Mouse (Mus musculus) hindbrain, postnatal 0 days (tissue): ENCODE data around the gene Prkci. TPM values are rescaled to one million over a fixed set of nuclear protein-coding genes. Genes with fewer than 3 reads are reported as not detected.
A peak's percentile ranks its signal among the peaks of the same experiment; 100 is the strongest.

Experiments
- ATAC-seq: fragments of 200-750 bp; cut with Nextera tagmentation; 2 replicates; pipeline ENCODE4 v1.8.0; 2017; ENCODE audit warnings: mild to moderate bottlenecking, moderate TSS enrichment, moderate library complexity
- DNase-seq: peaks from one replicate; pipeline ENCODE4 v3.0.0-alpha.2; 2015; ENCODE audit warnings: low spot score
- H3K27ac ChIP-seq: fragments of 300-500 bp; sonication (generic); 2 replicates; pipeline ENCODE4 v1.5.1; 2014; ENCODE audit warnings: mild to moderate bottlenecking
- H3K27me3 ChIP-seq: fragments of 300-500 bp; sonication (generic); 2 replicates; pipeline ENCODE4 v1.6.1; 2014; ENCODE audit warnings: low read length, mixed read lengths; ENCODE audit not compliant: insufficient read depth
- H3K36me3 ChIP-seq: fragments of 300-500 bp; sonication (generic); 2 replicates; pipeline ENCODE4 v1.6.1; 2014; ENCODE audit warnings: low read length, mixed read lengths; ENCODE audit not compliant: insufficient read depth
- H3K4me1 ChIP-seq: fragments of 300-500 bp; sonication (generic); 2 replicates; pipeline ENCODE4 v1.6.1; 2014; ENCODE audit warnings: antibody characterized with exemption, low read length, mixed read lengths; ENCODE audit not compliant: insufficient read depth
- H3K4me2 ChIP-seq: fragments of 300-500 bp; sonication (generic); 2 replicates; pipeline ENCODE4 v1.6.1; 2014; ENCODE audit warnings: low read depth, mild to moderate bottlenecking, low read length, moderate library complexity, mixed read lengths
- H3K4me3 ChIP-seq: fragments of 300-500 bp; sonication (generic); 2 replicates; pipeline ENCODE4 v1.5.1; 2014; ENCODE audit warnings: low read length
- H3K9ac ChIP-seq: fragments of 300-500 bp; sonication (generic); replicated peaks from 2 replicates; pipeline ENCODE4 v1.6.1; 2014; ENCODE audit warnings: mild to moderate bottlenecking, low read length, moderate library complexity, mixed read lengths
- H3K9me3 ChIP-seq: fragments of 300-500 bp; sonication (generic); 2 replicates; pipeline ENCODE4 v1.6.1; 2016; ENCODE audit warnings: low read length, mixed read lengths
- CTCF ChIP-seq: IDR thresholded peaks from 2 replicates; pipeline ENCODE4 v1.5.1; 2016; ENCODE audit warnings: antibody characterized with exemption, control low read depth, low read depth
- WGBS: fragments of 180-500 bp; shearing (Covaris S2); extraction: QIAGEN DNeasy Blood & Tissue Kit; methylation state at CpG from one replicate; pipeline ENCODE4 v1.1.7; 2014; 5-methylcytosine and 5-hydroxymethylcytosine counted together
- polyA plus RNA-seq: library from polyadenylated mRNA; unstranded; fragments of >200 nt; fragmentation: Nextera tagmentation; extraction: Ambion mirVana; gene quantifications from 2 replicates; pipeline ENCODE4 v1.2.1, GENCODE M21; 2015
- total RNA-seq: library from RNA; depleted of rRNA; stranded (reverse); fragments of >200 nt; gene quantifications from 2 replicates; pipeline ENCODE4 v1.2.3, GENCODE M21; 2014; rRNA removed

Gene Prkci
- total RNA-seq = 35.0 and 45.2 TPM in 2 replicates
- 20.5 and 20.8 TPM in 2 replicates for polyA plus RNA-seq

- H3K4me2 ChIP-seq = peak within 1 kb of the TSS; percentile 67
- H3K36me3 ChIP-seq = no peaks in the 10 kb centered on the region
- ATAC-seq = peak; percentile 99
- TF ChIP-seq CTCF = no peak
- under 1% methylated on average over 43 of the region's 50 CpGs for WGBS
- H3K9me3 ChIP-seq = no peaks in the 10 kb centered on the region
- peak; percentile 99 for DNase-seq
- H3K4me1 ChIP-seq = peaks cover 8% of the 10 kb centered on the region
- H3K27ac ChIP-seq = peak within 1 kb of the TSS; percentile 86
- peak within 1 kb of the TSS; percentile 72 for H3K4me3 ChIP-seq
- H3K9ac ChIP-seq = peak within 1 kb of the TSS; percentile 67
- H3K27me3 ChIP-seq = no peaks in the 10 kb centered on the region
Observed at GRCm38 (mm10) chr3:30995283-30995898, at the start of gene Prkci. Gene Prkci, plus strand, starts transcription at chr3:30995747.

DNA sequence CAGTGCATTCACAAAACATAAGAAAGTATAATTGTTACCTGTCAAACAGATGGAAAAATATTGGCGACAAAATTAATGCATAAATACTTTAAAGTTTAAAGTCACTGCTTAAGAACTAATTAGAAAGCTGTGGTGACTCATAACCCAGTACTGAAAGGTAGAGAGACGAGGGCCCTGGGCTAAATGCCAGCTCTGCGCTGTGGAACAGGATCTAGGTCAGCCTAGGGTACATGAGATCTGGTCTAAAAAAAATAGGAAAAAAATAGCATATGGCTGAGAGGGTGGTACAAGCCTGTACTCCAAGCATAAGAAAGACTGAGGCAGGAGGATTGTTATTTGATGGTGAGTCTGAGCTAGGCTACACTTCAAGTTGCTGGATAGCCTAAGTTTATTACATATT lies 43.9 kb upstream of the Prkci start:
- no peaks in the 10 kb centered on the region for H3K9me3 ChIP-seq
- H3K9ac ChIP-seq = no peak overlapping the region
- TF ChIP-seq CTCF = no peak
- DNase-seq (no peak), ATAC-seq (no peak)
- H3K4me1 ChIP-seq = no peaks in the 10 kb centered on the region
- H3K36me3 ChIP-seq = peaks cover 42% of the 10 kb centered on the region; the same call in 1 of the 2 replicates
- no peak overlapping the region for H3K4me2 ChIP-seq
- no peaks in the 10 kb centered on the region for H3K27me3 ChIP-seq
- no peak overlapping the region for H3K4me3 ChIP-seq
- H3K27ac ChIP-seq = no peak overlapping the region
- 81% methylated on average over 3 of the region's 3 CpGs for WGBS

DNA sequence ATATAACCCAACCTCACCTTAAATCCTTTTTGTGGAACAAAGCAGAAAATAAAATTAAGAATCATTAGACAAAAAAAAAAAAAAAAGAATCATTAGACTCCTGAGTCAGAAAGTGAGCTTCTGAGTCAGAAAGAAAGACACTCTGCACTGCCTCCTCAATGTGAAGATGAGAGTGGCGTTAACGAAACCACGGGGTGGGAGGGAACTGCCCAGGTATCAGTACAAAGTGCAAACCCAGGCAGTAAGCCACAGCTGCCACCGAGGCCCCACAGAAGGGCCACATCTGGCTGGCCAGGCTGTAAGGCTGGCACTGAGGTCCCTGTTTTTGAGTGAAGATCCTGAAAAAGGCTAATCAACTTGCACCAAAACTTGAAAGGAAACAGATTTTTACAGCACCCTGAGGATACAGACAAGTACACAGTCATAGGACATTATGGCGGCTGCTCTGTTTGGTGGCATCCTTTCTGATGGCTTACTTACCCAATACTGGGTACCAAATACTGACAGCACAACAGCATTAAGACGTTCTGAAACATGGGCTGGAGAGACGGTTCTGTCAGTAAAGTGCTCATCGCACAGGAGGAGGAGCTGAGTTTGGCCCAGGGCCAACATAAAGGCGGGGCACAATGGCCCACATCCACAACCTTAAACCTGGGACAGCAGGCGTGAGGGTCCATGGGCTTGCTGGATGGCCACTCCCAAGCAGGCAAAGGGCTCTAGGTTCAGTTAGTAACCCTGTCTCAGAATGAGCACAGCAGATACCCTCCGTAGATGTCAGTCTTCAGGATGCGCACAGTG lies 43.1 kb upstream of the Prkci start:
- WGBS = 84% methylated on average over 12 of the region's 12 CpGs
- H3K4me2 ChIP-seq = no peak overlapping the region
- no peak overlapping the region for H3K27ac ChIP-seq
- TF ChIP-seq CTCF = no peak
- H3K9me3 ChIP-seq = no peaks in the 10 kb centered on the region
- peaks cover 44% of the 10 kb centered on the region; the same call in 1 of the 2 replicates for H3K36me3 ChIP-seq
- H3K4me3 ChIP-seq = no peak overlapping the region
- H3K4me1 ChIP-seq = no peaks in the 10 kb centered on the region
- ATAC-seq = no peak
- H3K9ac ChIP-seq = no peak overlapping the region
- H3K27me3 ChIP-seq = no peaks in the 10 kb centered on the region
- no peak for DNase-seq

DNA sequence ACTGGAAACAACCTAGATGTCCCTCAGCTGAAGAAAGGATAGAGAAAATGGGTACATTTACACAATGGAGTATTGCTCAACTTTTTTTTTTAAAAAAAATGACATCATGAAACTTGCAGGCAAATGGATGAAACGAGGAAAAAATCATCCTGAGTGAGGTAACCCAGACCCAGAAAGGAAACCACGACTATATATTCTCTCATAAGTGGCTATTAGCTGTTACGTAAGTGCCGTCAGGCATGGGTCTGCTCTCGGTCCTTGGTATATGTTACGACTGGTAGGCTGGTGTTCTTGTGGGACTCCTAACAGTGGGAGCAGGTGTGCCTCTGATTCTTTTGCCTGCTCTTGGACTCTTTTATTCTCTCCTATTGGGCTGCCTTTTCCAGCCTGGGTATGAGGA lies 39.2 kb upstream of the Prkci start:
- no peaks in the 10 kb centered on the region for H3K27me3 ChIP-seq
- H3K4me2 ChIP-seq = no peak overlapping the region
- WGBS = 95% methylated on average over 6 of the region's 6 CpGs
- no peak overlapping the region for H3K9ac ChIP-seq
- peaks cover 53% of the 10 kb centered on the region; the same call in 1 of the 2 replicates for H3K36me3 ChIP-seq
- no peak for TF ChIP-seq CTCF
- H3K4me3 ChIP-seq = no peak overlapping the region
- H3K4me1 ChIP-seq = no peaks in the 10 kb centered on the region
- ATAC-seq (no peak), DNase-seq (no peak)
- no peaks in the 10 kb centered on the region for H3K9me3 ChIP-seq
- no peak overlapping the region for H3K27ac ChIP-seq

- no peaks in the 10 kb centered on the region for H3K9me3 ChIP-seq
- no peak overlapping the region for H3K9ac ChIP-seq
- H3K27me3 ChIP-seq = no peaks in the 10 kb centered on the region
- 89% methylated on average over 2 of the region's 2 CpGs for WGBS
- no peak overlapping the region for H3K4me3 ChIP-seq
- ATAC-seq (no peak), DNase-seq (no peak)
- TF ChIP-seq CTCF = no peak
- H3K36me3 ChIP-seq = peaks cover 60% of the 10 kb centered on the region; the same call in 1 of the 2 replicates
- H3K4me2 ChIP-seq = no peak overlapping the region
- no peaks in the 10 kb centered on the region for H3K4me1 ChIP-seq
- H3K27ac ChIP-seq = no peak overlapping the region
Observed at GRCm38 (mm10) chr3:30958709-30959108, 36.8 kb upstream of the Prkci start.

DNA sequence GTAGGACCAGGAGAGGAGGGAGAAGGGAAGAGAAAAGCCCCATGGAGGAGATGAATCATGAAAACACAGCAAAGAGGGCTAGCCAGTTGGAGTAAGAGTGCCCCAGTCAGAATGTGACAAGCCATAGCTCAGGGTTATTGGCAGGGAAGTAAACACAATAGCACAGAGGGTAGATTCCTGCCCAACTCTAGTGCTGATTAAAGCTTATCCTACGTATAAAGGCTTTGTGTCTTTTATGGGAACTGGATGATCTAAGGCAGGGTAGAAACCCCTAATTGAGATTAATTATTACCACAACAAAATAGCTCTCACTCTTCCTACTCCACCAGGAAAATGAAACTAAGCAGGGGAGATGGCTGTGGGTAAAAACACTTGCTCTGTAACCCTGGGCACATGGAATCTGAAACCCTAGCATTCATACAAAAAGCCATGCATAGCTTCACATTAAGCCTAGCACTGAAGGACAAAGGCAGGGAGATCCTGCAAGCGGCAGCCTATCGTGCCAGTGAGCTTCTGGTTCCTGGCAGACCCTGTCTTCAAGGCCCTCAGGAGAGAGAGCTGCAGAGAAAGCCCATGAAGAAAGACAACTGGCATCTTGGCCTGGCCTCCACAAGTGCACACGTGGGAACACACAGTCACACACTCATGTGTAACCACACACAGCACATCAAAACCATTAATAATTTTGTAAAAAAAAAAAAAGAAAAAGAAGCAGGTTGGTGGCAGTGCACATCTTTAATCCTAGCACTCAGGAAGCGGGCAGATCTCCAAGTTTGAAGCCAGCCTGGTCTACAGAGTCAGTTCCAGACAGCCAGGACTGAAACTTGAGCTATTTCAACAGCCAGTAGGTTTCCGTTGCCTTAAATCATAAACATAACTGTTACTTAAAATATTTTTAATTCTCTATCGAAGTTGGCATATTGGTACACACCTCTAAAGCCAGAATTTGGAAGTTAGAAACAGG lies 35.4 kb upstream of the Prkci start:
- DNase-seq (no peak), ATAC-seq (no peak)
- H3K36me3 ChIP-seq = peaks cover 61% of the 10 kb centered on the region
- no peak overlapping the region for H3K4me3 ChIP-seq
- H3K9ac ChIP-seq = no peak overlapping the region
- H3K4me1 ChIP-seq = no peaks in the 10 kb centered on the region
- H3K27ac ChIP-seq = no peak overlapping the region
- no peaks in the 10 kb centered on the region for H3K9me3 ChIP-seq
- no peak for TF ChIP-seq CTCF
- no peak overlapping the region for H3K4me2 ChIP-seq
- WGBS = 68% methylated on average over 7 of the region's 7 CpGs
- H3K27me3 ChIP-seq = no peaks in the 10 kb centered on the region
